Mouse (Mus musculus): Measurements from ENCODE around the gene Trpm4. TPM values are rescaled to one million over a fixed set of nuclear protein-coding genes. Genes with fewer than 3 reads are reported as not detected.
"Not testable (repeated sequence)": the region's sequence is repeated elsewhere in the genome, so short reads cannot be mapped to it uniquely, and the experiment has no call there.

The Trpm4 gene
- total RNA-seq, 2 experiments from 2014 or later, result 42.7 to 53.4 TPM

- no peak for DNase-seq (ENCODE audit: low spot score in 2 of 2)
Measured at GRCm38 (mm10) chr7:45259281-45259680, 74.3 kb downstream of the Trpm4 start.

GRCm38 (mm10) chr7:45257063-45257840 lies 76.3 kb downstream of the Trpm4 start:
- DNase-seq (ENCODE audit: low spot score in 2 of 2), result no peak

DNA sequence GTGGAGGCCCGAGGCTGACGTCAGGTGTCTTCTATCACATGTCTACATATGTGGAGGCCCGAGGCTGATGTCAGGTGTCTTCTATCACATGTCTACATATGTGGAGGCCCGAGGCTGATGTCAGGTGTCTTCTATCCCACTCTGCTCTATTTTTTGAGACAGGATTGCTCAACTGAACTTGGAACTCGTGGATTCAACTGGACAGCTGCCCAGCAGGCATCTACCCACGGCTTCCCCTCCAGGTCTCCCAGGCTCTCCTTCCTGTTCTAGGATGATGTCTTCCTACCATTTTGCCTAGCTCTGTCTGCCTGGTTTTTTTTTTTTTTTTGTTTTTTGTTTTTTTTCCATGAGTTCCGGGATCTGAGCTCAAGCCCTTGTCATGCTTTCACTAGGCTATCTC lies 77.8 kb downstream of the Trpm4 start:
- DNase-seq (ENCODE audit: low spot score in 2 of 2), result not testable (repeated sequence)

DNA sequence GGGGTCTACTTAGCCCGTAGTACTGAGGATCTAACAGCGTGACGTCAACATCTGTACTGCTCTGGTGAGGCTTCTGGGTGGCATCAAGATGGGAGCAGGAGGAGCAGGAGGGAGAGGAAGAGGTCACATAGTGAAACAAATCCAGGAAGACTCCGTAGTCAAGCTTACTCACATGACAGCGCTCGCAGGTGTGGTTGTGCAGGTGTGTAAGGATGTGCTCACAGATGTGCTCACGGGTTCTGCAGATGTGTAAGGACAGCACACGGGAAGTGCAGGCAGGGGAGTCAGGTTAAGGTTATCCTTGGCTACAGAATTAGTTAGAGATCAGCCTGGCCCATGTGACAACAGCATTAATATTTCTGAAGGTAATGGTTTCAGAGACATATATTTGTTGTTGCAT lies 79.8 kb downstream of the Trpm4 start:
- no peak for DNase-seq (ENCODE audit: low spot score in 2 of 2)

Other genes with a start within 250 kb of the Trpm4 start
- 100 to 1,000 TPM; 172 to 192 TPM for gene Rcn3, start 241.6 kb downstream of the Trpm4 start, total RNA-seq (2021)
- gene Fcgrt, start 229.9 kb downstream of the Trpm4 start, total RNA-seq (2021), result 10 to 100 TPM; 84.6 to 87.3 TPM
- 1,000 to 10,000 TPM in 1 of 2 experiments, 100 to 1,000 TPM in 1; 985 to 1,047 TPM for gene Rps11, start 209.3 kb downstream of the Trpm4 start, total RNA-seq (2021)
- 1,000 to 10,000 TPM; 1,483 to 1,628 TPM for gene Rpl13a, start 205.0 kb downstream of the Trpm4 start, total RNA-seq (2021)
- under 1 TPM in 1 of 2 experiments, not detected in 1; 0.34 TPM for gene Gm45713, start 197.5 kb downstream of the Trpm4 start, total RNA-seq (2021)
- 1 to 10 TPM; 2.4 to 5.1 TPM for gene Flt3l, start 197.3 kb downstream of the Trpm4 start, total RNA-seq (2021)
- gene Pih1d1, start 179.5 kb downstream of the Trpm4 start, total RNA-seq (2021), result 10 to 100 TPM; 52.1 to 59.3 TPM
- gene Aldh16a1, start 179.2 kb downstream of the Trpm4 start, total RNA-seq (2021), result 10 to 100 TPM; 34.8 to 51.6 TPM
- gene Slc17a7, start 169.8 kb downstream of the Trpm4 start, total RNA-seq (2021), result 1 to 10 TPM; 2.6 to 3.0 TPM
- under 1 TPM; 0.34 to 0.42 TPM for gene Gfy, start 154.2 kb downstream of the Trpm4 start, total RNA-seq (2021)
- not detected for gene Pth2, start 152.8 kb downstream of the Trpm4 start, total RNA-seq (2021)
- 1 to 10 TPM; 3.2 to 4.9 TPM for gene Ccdc155, start 128.9 kb downstream of the Trpm4 start, total RNA-seq (2021)
- not detected for gene Dkkl1, start 121.6 kb downstream of the Trpm4 start, total RNA-seq (2021)
- gene Tead2, start 118.0 kb downstream of the Trpm4 start, total RNA-seq (2021), result 10 to 100 TPM; 40.0 to 51.4 TPM
- 1 to 10 TPM; 3.7 to 4.8 TPM for gene Cd37, start 94.7 kb downstream of the Trpm4 start, total RNA-seq (2021)
- gene Slc6a16, start 92.7 kb downstream of the Trpm4 start, total RNA-seq (2021), result not detected
- gene Slc6a21, start 56.3 kb downstream of the Trpm4 start, total RNA-seq (2021), result not detected
- gene Hrc, start 1.5 kb upstream of the Trpm4 start, total RNA-seq (2021), result 100 to 1,000 TPM; 523 to 551 TPM
- 1 to 10 TPM; 1.9 to 2.4 TPM for gene Ppfia3, start 33.2 kb upstream of the Trpm4 start, total RNA-seq (2021)
- 1 to 10 TPM in 1 of 2 experiments, under 1 TPM in 1; 0.86 to 1.1 TPM for gene Lin7b, start 36.8 kb upstream of the Trpm4 start, total RNA-seq (2021)
- gene Snrnp70, start 62.0 kb upstream of the Trpm4 start, total RNA-seq (2021), result 100 to 1,000 TPM; 215 to 251 TPM
- 10 to 100 TPM; 11.4 to 12.8 TPM for gene Kcna7, start 71.9 kb upstream of the Trpm4 start, total RNA-seq (2021)
- under 1 TPM; 0.61 to 0.98 TPM for gene Ntf5, start 79.9 kb upstream of the Trpm4 start, total RNA-seq (2021)
- not detected for gene Lhb, start 87.0 kb upstream of the Trpm4 start, total RNA-seq (2021)
- 100 to 1,000 TPM; 114 to 133 TPM for gene Gys1, start 101.1 kb upstream of the Trpm4 start, total RNA-seq (2021)
- gene Ruvbl2, start 104.3 kb upstream of the Trpm4 start, total RNA-seq (2021), result 10 to 100 TPM; 41.4 to 41.8 TPM
- gene Ftl1, start 126.1 kb upstream of the Trpm4 start, total RNA-seq (2021), result 100 to 1,000 TPM; 339 to 373 TPM
- gene Bax, start 133.1 kb upstream of the Trpm4 start, total RNA-seq (2021), result 10 to 100 TPM; 39.3 to 43.8 TPM
- gene Tulp2, start 148.1 kb upstream of the Trpm4 start, total RNA-seq (2021), result under 1 TPM; 0.17 to 0.36 TPM
- 1 to 10 TPM; 3.8 to 5.4 TPM for gene Gm45808, start 153.0 kb upstream of the Trpm4 start, total RNA-seq (2021)
- gene Dhdh, start 155.0 kb upstream of the Trpm4 start, total RNA-seq (2021), result 1 to 10 TPM; 8.3 TPM
- gene Nucb1, start 176.6 kb upstream of the Trpm4 start, total RNA-seq (2021), result 100 to 1,000 TPM; 182 to 199 TPM
- 10 to 100 TPM; 22.7 to 23.5 TPM for gene Ppp1r15a, start 192.5 kb upstream of the Trpm4 start, total RNA-seq (2021)
- 10 to 100 TPM; 17.1 to 20.3 TPM for gene Plekha4, start 192.6 kb upstream of the Trpm4 start, total RNA-seq (2021)
- gene Hsd17b14, start 221.1 kb upstream of the Trpm4 start, total RNA-seq (2021), result under 1 TPM; 0.61 to 0.80 TPM
- 10 to 100 TPM; 32.2 to 36.3 TPM for gene Bcat2, start 236.4 kb upstream of the Trpm4 start, total RNA-seq (2021)